ENCODE assay signal across 16 mouse cellular contexts in the genomic region with DNA sequence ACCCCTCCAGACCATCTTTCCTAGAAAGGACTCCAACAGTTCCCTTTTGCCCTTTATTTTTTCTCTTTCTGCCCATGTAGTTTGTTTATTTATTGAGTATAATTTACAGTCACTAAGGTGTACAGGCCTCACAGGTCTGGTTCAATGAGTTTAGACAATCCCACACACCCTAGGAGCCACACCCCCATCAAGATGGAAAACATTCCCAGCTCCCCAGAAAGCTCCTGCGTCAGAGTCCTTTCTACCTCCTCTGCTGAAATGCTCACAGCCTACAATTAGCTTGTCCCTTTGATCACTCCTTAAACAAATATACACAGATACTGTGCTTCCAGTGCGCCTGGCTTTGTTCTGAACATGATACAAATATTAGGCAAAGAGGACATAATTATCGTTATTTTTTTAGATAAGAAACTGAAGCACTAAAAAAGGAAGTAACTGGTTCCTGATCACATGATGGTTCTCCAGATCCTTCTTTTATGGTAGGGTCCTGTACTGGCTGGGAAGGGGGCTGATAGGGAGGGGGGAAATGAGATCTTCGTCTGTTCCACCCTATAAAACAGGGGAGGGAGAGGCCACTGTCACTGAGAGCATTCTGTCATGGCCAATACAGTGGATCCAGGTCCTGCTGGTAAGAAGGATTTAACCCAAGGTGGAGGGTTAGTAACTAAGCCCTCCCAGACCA. TPM values are rescaled to one million over a fixed set of nuclear protein-coding genes. Genes with fewer than 3 reads are reported as not detected.
"Had no signal": no experiment of that assay in that cellular context is flagged by ENCODE, and none has a peak within 500 bp of the region (broad histone marks: within the 10 kb centered on the region; RNA-seq: fewer than 3 reads in every experiment).

No protein-coding gene starts in this region.

- H3K4me2 ChIP-seq: liver, embryonic 11.5 days; liver, embryonic 15.5 days; midbrain, embryonic 11.5 days; midbrain, embryonic 15.5 days; neural tube, embryonic 13.5 days; stomach, embryonic 15.5 days had no signal

- H3K9ac ChIP-seq: liver, embryonic 15.5 days; midbrain, embryonic 15.5 days; neural tube, embryonic 13.5 days; stomach, embryonic 15.5 days had no signal

- DNase-seq: kidney, adult 11 months; kidney, postnatal 10 days; lung, adult 2 months; lung, postnatal 36 days; right cerebral cortex, postnatal 14 days; thymus, postnatal 36 days had no signal

- H3K9me3 ChIP-seq: limb, embryonic 10.5 days; liver, embryonic 15.5 days; megakaryocyte, embryonic 14.5 days; midbrain, embryonic 15.5 days; neural tube, embryonic 13.5 days; stomach, embryonic 15.5 days had no signal

- H3K4me3 ChIP-seq: limb, embryonic 10.5 days; liver, embryonic 15.5 days; megakaryocyte, embryonic 14.5 days; midbrain, embryonic 15.5 days; neural tube, embryonic 13.5 days; stomach, embryonic 15.5 days had no signal

- H3K27me3 ChIP-seq: liver, embryonic 15.5 days; megakaryocyte, embryonic 14.5 days; midbrain, embryonic 15.5 days; neural tube, embryonic 13.5 days; stomach, embryonic 15.5 days had no signal

- H3K27ac ChIP-seq: limb, embryonic 10.5 days; liver, embryonic 15.5 days; midbrain, embryonic 15.5 days; neural tube, embryonic 13.5 days; stomach, embryonic 15.5 days had no signal

- H3K36me3 ChIP-seq: limb, embryonic 10.5 days; liver, embryonic 15.5 days; midbrain, embryonic 15.5 days; neural tube, embryonic 13.5 days; stomach, embryonic 15.5 days had no signal

- ATAC-seq: lung, postnatal 0 days; midbrain, embryonic 15.5 days had no signal

- H3K4me1 ChIP-seq: midbrain, embryonic 15.5 days; neural tube, embryonic 13.5 days had no signal

RNA-seq across cellular contexts. Expression of gene Dock3, which starts 36.2 kb away (rescaled TPM):
- total RNA-seq: monocyte, adult 5-6 weeks had no signal
